ENCODE assay signal across 8 mouse cellular contexts in the genomic region with DNA sequence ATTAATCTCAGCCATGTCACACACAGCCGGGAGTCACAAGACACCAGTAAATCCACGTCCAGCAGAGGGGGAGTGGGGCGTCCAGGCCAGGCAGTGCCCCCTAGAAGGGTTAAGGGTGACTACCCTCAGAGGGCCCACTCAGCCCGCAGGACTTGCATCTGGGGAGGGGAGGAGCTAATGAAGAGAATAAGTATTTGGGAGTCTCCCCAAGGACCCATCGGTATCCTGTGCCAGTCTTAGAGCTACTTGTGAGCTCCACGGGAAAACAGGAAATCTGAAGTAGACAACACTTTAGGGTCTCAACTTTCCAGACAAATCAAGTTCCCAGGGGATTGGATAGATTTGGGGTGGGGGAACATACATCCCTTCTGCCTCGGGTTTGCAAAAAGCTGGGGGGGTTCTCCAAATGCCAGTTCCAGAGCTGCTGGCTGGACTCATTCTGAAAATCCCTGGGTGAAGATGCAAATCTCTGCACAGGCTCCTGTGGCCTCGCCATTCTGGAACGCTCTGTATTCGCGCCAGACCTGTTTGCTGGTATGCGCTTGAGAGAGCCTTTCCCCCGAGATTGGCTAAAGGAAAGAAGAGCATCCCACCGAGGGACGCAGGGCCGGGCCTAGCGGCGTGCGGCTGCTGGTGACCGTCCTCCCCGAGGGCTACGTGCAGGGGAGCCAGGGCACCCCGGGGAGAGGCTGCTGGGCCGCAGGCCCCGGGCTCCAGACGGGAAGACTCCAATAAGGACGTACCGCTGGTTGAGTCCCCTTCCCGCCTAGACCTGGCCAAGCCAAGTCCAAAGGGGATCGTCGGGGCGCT. TPM values are rescaled to one million over a fixed set of nuclear protein-coding genes. Genes with fewer than 3 reads are reported as not detected.
A peak's percentile ranks its signal among the peaks of the same experiment; 100 is the strongest.
DNase-seq lines count a peak whose midpoint lies in the region; ATAC-seq and TF ChIP-seq lines count a peak whose summit lies in the region.

No protein-coding gene starts in this region.

- no peak for DNase-seq in cerebellum, postnatal 4 days (ENCODE audit: low spot score in 2 of 2)
- DNase-seq in retina, embryonic 14.5 days (ENCODE audit: low spot score) = peak; percentile 16
- DNase-seq in retina, postnatal 1 day = no peak
- DNase-seq in intestine, embryonic 14.5 days (ENCODE audit: low spot score) = no peak
- peak; percentile 53 for DNase-seq in midbrain, postnatal 0 days (ENCODE audit: low spot score)
- DNase-seq in layer of hippocampus, postnatal 25 days (ENCODE audit: extremely low spot score in 1 of 2, low spot score in 1 of 2) = no peak
- DNase-seq in natural killer cell, adult 2 months (ENCODE audit: low spot score in 2 of 2) = no peak

- no peaks in the 10 kb centered on the region for H3K9me3 ChIP-seq in intestine, embryonic 14.5 days (ENCODE audit: control insufficient read depth, low read length)
- no peaks in the 10 kb centered on the region for H3K9me3 ChIP-seq in midbrain, postnatal 0 days (ENCODE audit: low read length)

- peaks cover 11% of the 10 kb centered on the region; the same call in 1 of the 2 replicates for H3K36me3 ChIP-seq in intestine, embryonic 14.5 days (ENCODE audit: control insufficient read depth, insufficient read depth, low read length)
- no peaks in the 10 kb centered on the region for H3K36me3 ChIP-seq in midbrain, postnatal 0 days (ENCODE audit: insufficient read depth, low read length)

- H3K4me3 ChIP-seq in intestine, embryonic 14.5 days (ENCODE audit: low read depth, low read length) = peak overlapping the region; percentile 52
- H3K4me3 ChIP-seq in midbrain, postnatal 0 days (ENCODE audit: low read depth, low read length) = peak overlapping the region; percentile 54

- H3K4me2 ChIP-seq in intestine, embryonic 14.5 days (ENCODE audit: low read length) = peak overlapping the region; percentile 59
- peak overlapping the region; percentile 76 for H3K4me2 ChIP-seq in midbrain, postnatal 0 days (ENCODE audit: low read depth, low read length, poor library complexity, severe bottlenecking)

- H3K27ac ChIP-seq in intestine, embryonic 14.5 days (ENCODE audit: low read depth) = peak overlapping the region; percentile 88
- peak overlapping the region; percentile 89 for H3K27ac ChIP-seq in midbrain, postnatal 0 days (ENCODE audit: low read depth, low read length)

- TF ChIP-seq CTCF in midbrain, postnatal 0 days (IDR thresholded peaks at IDR 0.05) = no peak

- no peaks in the 10 kb centered on the region for H3K27me3 ChIP-seq in intestine, embryonic 14.5 days (replicated peaks; ENCODE audit: control insufficient read depth, insufficient read depth, low read length)
- H3K27me3 ChIP-seq in midbrain, postnatal 0 days (ENCODE audit: insufficient read depth, low read length) = no peaks in the 10 kb centered on the region

- peaks cover 10% of the 10 kb centered on the region; the same call in 1 of the 2 replicates for H3K4me1 ChIP-seq in intestine, embryonic 14.5 days (replicated peaks; ENCODE audit: control insufficient read depth, insufficient read depth, low read length)
- no peaks in the 10 kb centered on the region for H3K4me1 ChIP-seq in midbrain, postnatal 0 days (ENCODE audit: insufficient read depth, low read length)

- H3K9ac ChIP-seq in intestine, embryonic 14.5 days (ENCODE audit: low read length) = peak overlapping the region; percentile 83
- peak overlapping the region; percentile 81 for H3K9ac ChIP-seq in midbrain, postnatal 0 days (replicated peaks; ENCODE audit: low read length, poor library complexity, severe bottlenecking)

- ATAC-seq in cerebellum, adult (ENCODE audit: insufficient number of reproducible peaks, low FRiP score, low TSS enrichment) = peak; percentile 63
- peak; percentile 70; the same call in 1 of the 2 replicates for ATAC-seq in intestine, embryonic 14.5 days (replicated peaks; ENCODE audit: low FRiP score, low TSS enrichment, low read depth)
- no peak for ATAC-seq in midbrain, postnatal 0 days (ENCODE audit: low FRiP score)

- 2% methylated on average over 31 of the region's 32 CpGs for WGBS in intestine, embryonic 14.5 days
- 2% methylated on average over 32 of the region's 32 CpGs for WGBS in midbrain, postnatal 0 days

RNA-seq across cellular contexts. Expression of gene Crocc, which starts 0.5 kb away (rescaled TPM):
- polyA plus RNA-seq in intestine, embryonic 14.5 days (2014; fragmentation: Nextera tagmentation; extraction: Ambion mirVana) = 6.6 TPM in 2 replicates
- 22.0 and 33.2 TPM in 2 replicates for total RNA-seq in midbrain, postnatal 0 days (2014; rRNA removed)
- polyA plus RNA-seq in midbrain, postnatal 0 days (2015; fragmentation: Nextera tagmentation; extraction: Ambion mirVana) = 3.2 and 4.2 TPM in 2 replicates
- 10 to 100 TPM; 46.3 to 73.9 TPM for total RNA-seq in layer of hippocampus, postnatal 25 days (2021)

RNA-seq across cellular contexts. Expression of gene Necap2, which starts 18.3 kb away (rescaled TPM):
- polyA plus RNA-seq in intestine, embryonic 14.5 days (2014; fragmentation: Nextera tagmentation; extraction: Ambion mirVana) = 59.7 and 60.0 TPM in 2 replicates
- 51.4 and 54.5 TPM in 2 replicates for total RNA-seq in midbrain, postnatal 0 days (2014; rRNA removed)
- 42.2 and 51.1 TPM in 2 replicates for polyA plus RNA-seq in midbrain, postnatal 0 days (2015; fragmentation: Nextera tagmentation; extraction: Ambion mirVana)
- total RNA-seq in layer of hippocampus, postnatal 25 days (2021) = 10 to 100 TPM; 41.2 to 46.5 TPM

RNA-seq across cellular contexts. Expression of gene Spata21, which starts 28.3 kb away (rescaled TPM):
- 0.20 and 0.31 TPM in 2 replicates for polyA plus RNA-seq in intestine, embryonic 14.5 days (2014; fragmentation: Nextera tagmentation; extraction: Ambion mirVana)
- total RNA-seq in midbrain, postnatal 0 days (2014; rRNA removed) = 0.27 and 4.4 TPM in 2 replicates
- polyA plus RNA-seq in midbrain, postnatal 0 days (2015; fragmentation: Nextera tagmentation; extraction: Ambion mirVana) = 0.25 and 1.4 TPM in 2 replicates
- under 1 TPM; 0.17 to 0.21 TPM for total RNA-seq in layer of hippocampus, postnatal 25 days (2021)

RNA-seq across cellular contexts. Expression of gene Mfap2, which starts 49.6 kb away (rescaled TPM):
- polyA plus RNA-seq in intestine, embryonic 14.5 days (2014; fragmentation: Nextera tagmentation; extraction: Ambion mirVana) = 489 and 509 TPM in 2 replicates
- 19.5 and 32.4 TPM in 2 replicates for total RNA-seq in midbrain, postnatal 0 days (2014; rRNA removed)
- polyA plus RNA-seq in midbrain, postnatal 0 days (2015; fragmentation: Nextera tagmentation; extraction: Ambion mirVana) = 103 and 104 TPM in 2 replicates
- total RNA-seq in layer of hippocampus, postnatal 25 days (2021) = 1 to 10 TPM; 5.2 to 5.7 TPM

Comparison
In these comparisons a context has a peak if more than half of its experiments do, and no peak if none do; other contexts are left out.
1. DNase-seq: peak in retina, embryonic 14.5 days (single experiment) and midbrain, postnatal 0 days (single experiment); none in cerebellum, postnatal 4 days (0 of 2), retina, postnatal 1 day (single experiment), intestine, embryonic 14.5 days (single experiment), layer of hippocampus, postnatal 25 days (0 of 2) and natural killer cell, adult 2 months (0 of 2).